Mouse (Mus musculus) heart, adult 2 months (tissue): ENCODE results near the gene Tshz2. TPM values are rescaled to one million over a fixed set of nuclear protein-coding genes. Genes with fewer than 3 reads are reported as not detected.

ENCODE experiments used
- DNase-seq, 2 experiments: peaks; one replicate each; pipeline ENCODE4 v3.0.0; 2021
- H3K27ac ChIP-seq: fragments of 200-600 bp; 2 replicates; pipeline ENCODE4 v1.8.1; 2022
- H3K27me3 ChIP-seq: fragments of 200-500 bp; 2 replicates; pipeline ENCODE4 v1.6.1; 2012; ENCODE audit warnings: mild to moderate bottlenecking, low read length, inconsistent platforms, mixed read lengths; ENCODE audit not compliant: control insufficient read depth, insufficient read depth
- H3K36me3 ChIP-seq: fragments of 200-500 bp; 2 replicates; pipeline ENCODE4 v1.6.1; 2012; ENCODE audit warnings: low read length, inconsistent platforms; ENCODE audit not compliant: control insufficient read depth, insufficient read depth
- H3K4me1 ChIP-seq: fragments of 200-500 bp; 2 replicates; pipeline ENCODE4 v1.6.1; 2011; ENCODE audit warnings: low read length; ENCODE audit not compliant: control insufficient read depth, insufficient read depth
- H3K4me3 ChIP-seq: fragments of 200-600 bp; 2 replicates; pipeline ENCODE4 v1.8.1; 2022
- H3K79me2 ChIP-seq: fragments of 200-500 bp; replicated peaks from 2 replicates; pipeline ENCODE4 v1.6.1; 2012; ENCODE audit warnings: mild to moderate bottlenecking, inconsistent platforms, low read length, moderate library complexity, mixed read lengths; ENCODE audit not compliant: control insufficient read depth, insufficient read depth
- H3K9ac ChIP-seq: fragments of 200-500 bp; 2 replicates; pipeline ENCODE4 v1.6.1; 2012; ENCODE audit warnings: low read depth, mild to moderate bottlenecking, control low read depth, inconsistent platforms, low read length, mixed read lengths
- CTCF ChIP-seq: fragments of 200-600 bp; IDR thresholded peaks from 2 replicates; pipeline ENCODE4 v1.8.1; 2022; ENCODE audit warnings: antibody characterized with exemption, mild to moderate bottlenecking, moderate library complexity
- EP300 ChIP-seq: fragments of 200-500 bp; IDR thresholded peaks from 2 replicates; pipeline ENCODE4 v1.6.1; 2011; ENCODE audit warnings: low read depth, low read length, control low read depth; ENCODE audit not compliant: insufficient read depth
- POLR2A ChIP-seq: fragments of 200-500 bp; IDR thresholded peaks from 2 replicates; pipeline ENCODE4 v1.6.1; 2011; ENCODE audit warnings: mild to moderate bottlenecking, low read depth, low read length, control low read depth; ENCODE audit not compliant: insufficient read depth
- WGBS: fragments of 180-500 bp; shearing (Covaris S2); methylation state at CpG from one replicate; pipeline ENCODE4 v1.1.7; 2018; 5-methylcytosine and 5-hydroxymethylcytosine counted together
- intact Hi-C: fragments of 180-260 bp; cut with DNase I; formaldehyde crosslinking; loops from one replicate; pipeline ENCODE4 v1.15.1; 2025
- polyA plus RNA-seq: library from polyadenylated mRNA; depleted of rRNA; stranded (reverse); fragments of >200 nt; gene quantifications from 2 replicates; pipeline ENCODE4 v1.2.3, GENCODE M21; 2012
- total RNA-seq, 2 experiments: library from RNA; stranded (reverse); gene quantifications; 2 replicates each; pipeline ENCODE4 v1.2.3; 2021

Gene Tshz2
- total and polyA plus RNA-seq, 3 experiments = 8.2 to 12.9 (median 12.1) TPM

DNA sequence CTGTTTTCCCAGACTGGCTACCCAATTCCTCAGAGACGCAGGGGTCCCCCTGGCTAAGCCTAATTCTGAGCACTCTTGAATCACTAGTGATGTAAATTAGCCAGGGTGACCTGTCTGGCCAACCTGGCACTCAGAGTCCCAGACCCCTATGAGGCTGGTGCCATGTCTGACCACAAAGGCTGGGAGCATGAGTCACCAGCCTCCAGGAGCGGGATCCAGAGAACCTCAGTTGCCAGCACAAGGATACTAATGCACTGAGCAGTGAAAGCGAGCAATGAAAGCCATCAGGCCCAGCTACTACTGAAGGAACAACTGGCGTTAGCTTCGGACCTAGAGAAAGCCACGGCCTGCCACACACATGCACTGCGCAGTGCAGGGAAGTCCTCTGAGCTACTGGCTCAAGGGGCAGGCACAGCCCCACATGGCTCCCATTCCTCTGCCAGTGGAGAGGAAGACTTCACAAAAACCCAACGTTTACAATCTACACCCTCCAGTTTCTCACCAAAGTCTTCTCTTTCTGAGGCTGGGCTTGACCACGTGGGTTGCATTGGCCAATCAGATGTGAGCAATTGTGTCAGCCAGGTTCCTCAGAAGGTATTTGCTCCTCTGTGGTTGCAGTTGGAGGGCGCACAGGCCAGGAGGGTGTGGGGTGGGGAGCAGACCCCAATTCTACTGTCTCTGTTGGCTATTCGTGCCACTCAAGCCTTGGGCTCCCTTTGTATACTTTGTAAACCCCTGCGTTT is 409.8 kb downstream of the Tshz2 start:
- no peaks in the 10 kb centered on the region for H3K36me3 ChIP-seq
- H3K4me3 ChIP-seq = no peak overlapping the region
- H3K27me3 ChIP-seq = no peaks in the 10 kb centered on the region
- DNase-seq = no peak
- TF ChIP-seq POLR2A (no peak), CTCF (no peak), EP300 (no peak)
- WGBS = 82% methylated on average over 12 of the region's 12 CpGs
- H3K79me2 ChIP-seq = no peaks in the 10 kb centered on the region
- H3K4me1 ChIP-seq = peaks cover 2% of the 10 kb centered on the region
- intact Hi-C loops = no loop called here
- H3K27ac ChIP-seq = no peak overlapping the region
- H3K9ac ChIP-seq = no peak overlapping the region

DNA sequence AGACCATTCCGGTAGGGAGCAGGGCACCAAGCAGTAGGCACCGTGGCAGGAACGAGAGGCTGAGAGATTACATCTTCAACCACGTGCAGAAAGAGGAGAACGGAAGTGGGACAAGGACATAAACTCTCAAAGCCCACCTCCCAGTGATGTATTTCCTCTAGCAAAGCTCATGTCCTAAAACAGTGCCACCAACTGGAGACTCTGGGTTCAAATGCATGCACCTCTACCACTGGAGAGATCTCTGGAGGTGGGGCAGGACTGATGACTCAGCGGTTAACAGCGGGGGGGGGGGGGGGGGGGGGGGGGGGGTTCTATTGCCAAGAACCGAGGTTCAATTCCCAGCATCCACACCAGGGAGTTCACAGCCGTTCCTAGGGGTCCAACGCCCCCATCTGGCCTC is 410.5 kb downstream of the Tshz2 start:
- Histone ChIP-seq H3K9ac (no peak overlapping the region), H3K4me1 (peaks cover 2% of the 10 kb centered on the region), H3K79me2 (no peaks in the 10 kb centered on the region), H3K36me3 (no peaks in the 10 kb centered on the region), H3K27ac (no peak overlapping the region), H3K27me3 (no peaks in the 10 kb centered on the region), H3K4me3 (no peak overlapping the region)
- TF ChIP-seq POLR2A (no peak), EP300 (no peak), CTCF (no peak)
- no peak for DNase-seq
- intact Hi-C loops = no loop called here
- WGBS = 73% methylated on average over 9 of the region's 10 CpGs

DNA sequence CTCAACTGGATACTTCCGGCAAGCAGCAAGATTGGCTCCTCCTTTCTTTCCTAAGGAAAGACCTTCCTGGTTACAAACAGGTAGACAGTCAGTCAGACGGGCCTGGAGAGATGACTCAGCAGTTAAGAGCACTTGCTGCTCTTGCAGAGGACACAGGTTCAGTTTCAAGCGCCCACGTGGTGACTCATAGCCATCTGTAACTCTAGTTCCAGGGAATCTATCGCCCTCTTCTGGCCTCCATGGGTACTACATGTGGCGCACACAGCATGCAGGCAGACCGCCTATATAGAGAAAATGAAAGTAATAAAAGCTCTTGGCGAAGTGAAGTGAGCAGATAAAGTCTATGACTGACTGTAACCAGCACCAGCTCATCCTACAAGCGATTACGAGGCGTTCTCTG is 413.1 kb downstream of the Tshz2 start:
- intact Hi-C loops = no loop called here
- H3K79me2 ChIP-seq = no peaks in the 10 kb centered on the region
- no peak overlapping the region for H3K9ac ChIP-seq
- no peaks in the 10 kb centered on the region for H3K27me3 ChIP-seq
- H3K4me3 ChIP-seq = no peak overlapping the region
- WGBS = 80% methylated on average over 11 of the region's 11 CpGs
- DNase-seq = no peak
- H3K36me3 ChIP-seq = no peaks in the 10 kb centered on the region
- peaks cover 2% of the 10 kb centered on the region for H3K4me1 ChIP-seq
- no peak for TF ChIP-seq EP300
- peak; percentile 50 for TF ChIP-seq CTCF
- no peak overlapping the region for H3K27ac ChIP-seq

DNA sequence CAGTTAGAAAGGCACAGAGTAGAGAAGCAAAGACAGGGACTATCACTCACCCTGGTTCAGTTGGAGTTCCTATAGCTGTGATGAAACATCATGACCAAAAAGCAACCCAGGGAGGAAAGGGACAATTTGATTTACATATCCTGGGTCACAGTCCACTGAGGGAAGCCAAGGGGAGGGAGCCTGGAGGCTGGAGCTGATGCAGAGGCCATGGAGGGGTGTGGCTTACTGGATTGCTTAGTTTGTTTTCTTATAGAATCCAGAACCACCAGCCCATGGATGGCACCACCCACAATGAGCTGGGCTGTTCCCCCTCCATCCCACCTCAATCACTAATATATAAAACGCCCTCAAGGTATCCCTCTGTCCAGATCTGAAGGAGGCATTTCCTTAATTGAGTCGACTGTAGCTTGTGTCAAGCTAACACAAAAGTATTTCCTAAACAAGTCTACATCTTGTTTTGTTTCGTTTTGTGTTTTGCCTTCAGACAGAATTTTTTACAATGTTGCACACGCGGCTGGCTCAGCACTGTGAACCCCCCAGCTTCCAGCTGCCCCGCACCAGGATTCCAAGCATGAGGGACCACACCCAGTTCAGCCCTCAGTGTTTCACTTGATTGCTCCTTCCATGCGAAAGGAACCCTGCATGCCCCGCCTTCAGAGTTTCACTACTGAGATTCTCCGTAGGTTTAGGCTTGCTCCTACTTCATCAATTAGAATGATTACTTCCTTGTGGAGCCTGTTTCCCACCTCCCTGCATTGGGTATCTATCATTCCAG is 413.7 kb downstream of the Tshz2 start:
- Histone ChIP-seq H3K27ac (no peak overlapping the region), H3K4me3 (no peak overlapping the region), H3K79me2 (no peaks in the 10 kb centered on the region), H3K36me3 (no peaks in the 10 kb centered on the region), H3K4me1 (no peaks in the 10 kb centered on the region), H3K27me3 (no peaks in the 10 kb centered on the region), H3K9ac (no peak overlapping the region)
- TF ChIP-seq POLR2A = no peak
- TF ChIP-seq CTCF = no peak
- TF ChIP-seq EP300 = no peak
- WGBS = 87% methylated on average over 9 of the region's 9 CpGs
- DNase-seq = no peak
- intact Hi-C loops = no loop called here

DNA sequence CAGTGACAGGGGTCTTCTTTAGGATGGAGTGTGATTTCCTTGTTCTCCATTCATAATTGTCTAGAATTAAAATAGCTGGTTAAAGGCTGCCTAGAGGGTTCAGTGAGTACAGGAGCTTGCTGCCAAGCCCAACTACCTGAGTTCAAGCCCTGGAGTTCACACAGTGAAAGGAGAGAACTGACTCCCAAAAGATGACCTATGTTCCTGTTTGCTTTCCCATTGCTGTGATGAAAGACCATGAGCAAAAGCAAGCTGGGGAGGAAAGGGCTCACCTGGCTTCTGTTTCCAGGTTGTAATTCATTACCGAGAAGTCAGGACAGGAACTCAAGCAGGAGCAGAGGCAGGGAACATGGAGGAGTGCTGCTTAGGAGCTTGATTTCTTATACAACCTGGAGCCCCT is 416.0 kb downstream of the Tshz2 start:
- H3K4me1 ChIP-seq = no peaks in the 10 kb centered on the region
- no peak for TF ChIP-seq POLR2A
- TF ChIP-seq EP300 = no peak
- no peak for TF ChIP-seq CTCF
- no peaks in the 10 kb centered on the region for H3K27me3 ChIP-seq
- no peak overlapping the region for H3K9ac ChIP-seq
- no peak for DNase-seq
- H3K36me3 ChIP-seq = no peaks in the 10 kb centered on the region
- no peak overlapping the region for H3K27ac ChIP-seq
- H3K4me3 ChIP-seq = no peak overlapping the region
- intact Hi-C loops = no loop called here
- WGBS = 91% methylated on average over 1 of the region's 1 CpGs
- no peaks in the 10 kb centered on the region for H3K79me2 ChIP-seq

DNA sequence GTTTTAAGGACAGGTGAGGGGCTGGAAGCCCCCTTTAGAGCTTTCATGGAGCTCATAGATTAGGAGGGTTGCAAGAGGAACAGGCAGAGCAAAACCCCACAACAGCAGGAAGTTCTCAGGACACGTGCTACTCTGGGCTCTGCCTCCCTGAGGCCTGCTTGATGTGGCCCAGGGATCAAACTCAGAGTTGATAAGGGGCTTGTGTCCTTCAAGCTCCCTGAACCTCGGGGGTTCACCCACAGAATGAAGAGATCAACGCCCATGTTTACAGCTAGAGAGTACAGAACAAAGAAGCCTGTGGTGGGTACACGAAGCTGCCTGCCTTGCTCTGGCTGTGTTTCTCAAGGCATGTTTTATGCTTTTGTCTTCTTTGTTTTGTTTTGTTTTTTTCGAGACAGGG is 417.8 kb downstream of the Tshz2 start:
- intact Hi-C loops = no loop called here
- WGBS = 40% methylated on average over 5 of the region's 5 CpGs
- DNase-seq = no peak

More for the DNA sequence above, 417.8 kb downstream of the Tshz2 start:
- H3K4me1 ChIP-seq = no peaks in the 10 kb centered on the region
- no peak overlapping the region for H3K9ac ChIP-seq
- no peaks in the 10 kb centered on the region for H3K27me3 ChIP-seq
- H3K27ac ChIP-seq = no peak overlapping the region
- TF ChIP-seq POLR2A = no peak
- TF ChIP-seq CTCF = no peak
- H3K36me3 ChIP-seq = no peaks in the 10 kb centered on the region
- no peak overlapping the region for H3K4me3 ChIP-seq
- H3K79me2 ChIP-seq = no peaks in the 10 kb centered on the region
